Mouse (Mus musculus) hindbrain, postnatal 0 days (tissue): Measurements from ENCODE around the gene Slc31a2. TPM values are rescaled to one million over a fixed set of nuclear protein-coding genes. Genes with fewer than 3 reads are reported as not detected.

Experiments
- ATAC-seq: fragments of 200-750 bp; cut with Nextera tagmentation; 2 replicates; pipeline ENCODE4 v1.8.0; 2017; ENCODE audit warnings: mild to moderate bottlenecking, moderate TSS enrichment, moderate library complexity
- DNase-seq: peaks from one replicate; pipeline ENCODE4 v3.0.0-alpha.2; 2015; ENCODE audit warnings: low spot score
- H3K27ac ChIP-seq: fragments of 300-500 bp; sonication (generic); 2 replicates; pipeline ENCODE4 v1.5.1; 2014; ENCODE audit warnings: mild to moderate bottlenecking
- H3K27me3 ChIP-seq: fragments of 300-500 bp; sonication (generic); 2 replicates; pipeline ENCODE4 v1.6.1; 2014; ENCODE audit warnings: low read length, mixed read lengths; ENCODE audit not compliant: insufficient read depth
- H3K36me3 ChIP-seq: fragments of 300-500 bp; sonication (generic); 2 replicates; pipeline ENCODE4 v1.6.1; 2014; ENCODE audit warnings: low read length, mixed read lengths; ENCODE audit not compliant: insufficient read depth
- H3K4me1 ChIP-seq: fragments of 300-500 bp; sonication (generic); 2 replicates; pipeline ENCODE4 v1.6.1; 2014; ENCODE audit warnings: antibody characterized with exemption, low read length, mixed read lengths; ENCODE audit not compliant: insufficient read depth
- H3K4me2 ChIP-seq: fragments of 300-500 bp; sonication (generic); 2 replicates; pipeline ENCODE4 v1.6.1; 2014; ENCODE audit warnings: low read depth, mild to moderate bottlenecking, low read length, moderate library complexity, mixed read lengths
- H3K4me3 ChIP-seq: fragments of 300-500 bp; sonication (generic); 2 replicates; pipeline ENCODE4 v1.5.1; 2014; ENCODE audit warnings: low read length
- H3K9ac ChIP-seq: fragments of 300-500 bp; sonication (generic); replicated peaks from 2 replicates; pipeline ENCODE4 v1.6.1; 2014; ENCODE audit warnings: mild to moderate bottlenecking, low read length, moderate library complexity, mixed read lengths
- H3K9me3 ChIP-seq: fragments of 300-500 bp; sonication (generic); 2 replicates; pipeline ENCODE4 v1.6.1; 2016; ENCODE audit warnings: low read length, mixed read lengths
- CTCF ChIP-seq: IDR thresholded peaks from 2 replicates; pipeline ENCODE4 v1.5.1; 2016; ENCODE audit warnings: antibody characterized with exemption, control low read depth, low read depth
- WGBS: fragments of 180-500 bp; shearing (Covaris S2); extraction: QIAGEN DNeasy Blood & Tissue Kit; methylation state at CpG from one replicate; pipeline ENCODE4 v1.1.7; 2014; 5-methylcytosine and 5-hydroxymethylcytosine counted together
- polyA plus RNA-seq: library from polyadenylated mRNA; unstranded; fragments of >200 nt; fragmentation: Nextera tagmentation; extraction: Ambion mirVana; gene quantifications from 2 replicates; pipeline ENCODE4 v1.2.1, GENCODE M21; 2015
- total RNA-seq: library from RNA; depleted of rRNA; stranded (reverse); fragments of >200 nt; gene quantifications from 2 replicates; pipeline ENCODE4 v1.2.3, GENCODE M21; 2014

Gene Slc31a2
- total and polyA plus RNA-seq, 2 experiments from 2014 or later, result 12.2 to 17.7 TPM

GRCm38 (mm10) chr4:62267101-62267500, 4.7 kb downstream of the Slc31a2 start:
- Histone ChIP-seq H3K27me3 (no peaks in the 10 kb centered on the region), H3K9ac (no peak overlapping the region), H3K4me1 (no peaks in the 10 kb centered on the region), H3K9me3 (no peaks in the 10 kb centered on the region), H3K4me2 (no peak overlapping the region), H3K4me3 (no peak overlapping the region), H3K36me3 (no peaks in the 10 kb centered on the region), H3K27ac (no peak overlapping the region)
- no peak for ATAC-seq
- no peak for TF ChIP-seq CTCF
- WGBS, result 67% methylated on average over 10 of the region's 10 CpGs
- DNase-seq, result no peak

- H3K4me1 ChIP-seq, result no peaks in the 10 kb centered on the region
- H3K36me3 ChIP-seq, result no peaks in the 10 kb centered on the region
- no peak for ATAC-seq
- no peaks in the 10 kb centered on the region for H3K9me3 ChIP-seq
- H3K4me3 ChIP-seq, result no peak overlapping the region
- 93% methylated on average over 10 of the region's 10 CpGs for WGBS
- H3K27ac ChIP-seq, result no peak overlapping the region
- TF ChIP-seq CTCF, result no peak
- H3K9ac ChIP-seq, result no peak overlapping the region
- no peak overlapping the region for H3K4me2 ChIP-seq
- DNase-seq, result no peak
- no peaks in the 10 kb centered on the region for H3K27me3 ChIP-seq
Observed at GRCm38 (mm10) chr4:62272696-62273095, 10.3 kb downstream of the Slc31a2 start.

GRCm38 (mm10) chr4:62273916-62274315, 11.6 kb downstream of the Slc31a2 start:
- Histone ChIP-seq H3K36me3 (no peaks in the 10 kb centered on the region), H3K4me2 (no peak overlapping the region), H3K4me1 (no peaks in the 10 kb centered on the region), H3K27me3 (no peaks in the 10 kb centered on the region), H3K9me3 (no peaks in the 10 kb centered on the region), H3K27ac (no peak overlapping the region), H3K9ac (no peak overlapping the region), H3K4me3 (no peak overlapping the region)
- DNase-seq (no peak), ATAC-seq (no peak)
- TF ChIP-seq CTCF, result no peak
- 86% methylated on average over 10 of the region's 10 CpGs for WGBS

- no peaks in the 10 kb centered on the region for H3K4me1 ChIP-seq
- peak; percentile 78 for DNase-seq
- no peaks in the 10 kb centered on the region for H3K9me3 ChIP-seq
- WGBS, result 6% methylated on average over 12 of the region's 12 CpGs
- TF ChIP-seq CTCF, result no peak
- peak; percentile 97 for ATAC-seq
- peak overlapping the region; percentile 61; the same call in 1 of the 2 replicates for H3K27ac ChIP-seq
- H3K9ac ChIP-seq, result no peak overlapping the region
- H3K4me3 ChIP-seq, result no peak overlapping the region
- no peaks in the 10 kb centered on the region for H3K27me3 ChIP-seq
- H3K36me3 ChIP-seq, result no peaks in the 10 kb centered on the region
- no peak overlapping the region for H3K4me2 ChIP-seq
Observed at GRCm38 (mm10) chr4:62274841-62275536, 12.6 kb downstream of the Slc31a2 start.

GRCm38 (mm10) chr4:62276642-62277041, 14.3 kb downstream of the Slc31a2 start:
- H3K9me3 ChIP-seq, result no peaks in the 10 kb centered on the region
- H3K9ac ChIP-seq, result no peak overlapping the region
- H3K36me3 ChIP-seq, result no peaks in the 10 kb centered on the region
- ATAC-seq, result no peak
- H3K4me1 ChIP-seq, result no peaks in the 10 kb centered on the region
- no peak overlapping the region for H3K27ac ChIP-seq
- DNase-seq, result no peak
- H3K27me3 ChIP-seq, result no peaks in the 10 kb centered on the region
- H3K4me2 ChIP-seq, result no peak overlapping the region
- no peak overlapping the region for H3K4me3 ChIP-seq
- 82% methylated on average over 10 of the region's 10 CpGs for WGBS
- no peak for TF ChIP-seq CTCF

GRCm38 (mm10) chr4:62277222-62277621, 14.9 kb downstream of the Slc31a2 start:
- H3K9me3 ChIP-seq, result no peaks in the 10 kb centered on the region
- DNase-seq (no peak), ATAC-seq (no peak)
- no peak overlapping the region for H3K4me2 ChIP-seq
- H3K9ac ChIP-seq, result no peak overlapping the region
- H3K27me3 ChIP-seq, result no peaks in the 10 kb centered on the region
- WGBS, result 73% methylated on average over 3 of the region's 3 CpGs
- no peaks in the 10 kb centered on the region for H3K4me1 ChIP-seq
- H3K27ac ChIP-seq, result no peak overlapping the region
- TF ChIP-seq CTCF, result no peak; the same call in 1 of the 2 replicates
- H3K4me3 ChIP-seq, result no peak overlapping the region
- H3K36me3 ChIP-seq, result no peaks in the 10 kb centered on the region

GRCm38 (mm10) chr4:62278081-62278480, 15.7 kb downstream of the Slc31a2 start:
- H3K27me3 ChIP-seq, result no peaks in the 10 kb centered on the region
- no peak overlapping the region for H3K4me3 ChIP-seq
- TF ChIP-seq CTCF, result 0 out of 2 replicates have a peak, but pooled peaks have one; percentile 2
- no peaks in the 10 kb centered on the region for H3K9me3 ChIP-seq
- DNase-seq (no peak), ATAC-seq (no peak)
- no peak overlapping the region for H3K27ac ChIP-seq
- no peak overlapping the region for H3K9ac ChIP-seq
- no peaks in the 10 kb centered on the region for H3K4me1 ChIP-seq
- no peaks in the 10 kb centered on the region for H3K36me3 ChIP-seq
- no peak overlapping the region for H3K4me2 ChIP-seq
- 58% methylated on average over 4 of the region's 4 CpGs for WGBS
